Mouse (Mus musculus) hindbrain, postnatal 0 days (tissue): ENCODE data around the gene Slc35f2. TPM values are rescaled to one million over a fixed set of nuclear protein-coding genes. Genes with fewer than 3 reads are reported as not detected.

ENCODE experiments used
- ATAC-seq: fragments of 200-750 bp; cut with Nextera tagmentation; 2 replicates; pipeline ENCODE4 v1.8.0; 2017; ENCODE audit warnings: mild to moderate bottlenecking, moderate TSS enrichment, moderate library complexity
- DNase-seq: peaks from one replicate; pipeline ENCODE4 v3.0.0-alpha.2; 2015; ENCODE audit warnings: low spot score
- H3K27ac ChIP-seq: fragments of 300-500 bp; sonication (generic); 2 replicates; pipeline ENCODE4 v1.5.1; 2014; ENCODE audit warnings: mild to moderate bottlenecking
- H3K27me3 ChIP-seq: fragments of 300-500 bp; sonication (generic); 2 replicates; pipeline ENCODE4 v1.6.1; 2014; ENCODE audit warnings: low read length, mixed read lengths; ENCODE audit not compliant: insufficient read depth
- H3K36me3 ChIP-seq: fragments of 300-500 bp; sonication (generic); 2 replicates; pipeline ENCODE4 v1.6.1; 2014; ENCODE audit warnings: low read length, mixed read lengths; ENCODE audit not compliant: insufficient read depth
- H3K4me1 ChIP-seq: fragments of 300-500 bp; sonication (generic); 2 replicates; pipeline ENCODE4 v1.6.1; 2014; ENCODE audit warnings: antibody characterized with exemption, low read length, mixed read lengths; ENCODE audit not compliant: insufficient read depth
- H3K4me2 ChIP-seq: fragments of 300-500 bp; sonication (generic); 2 replicates; pipeline ENCODE4 v1.6.1; 2014; ENCODE audit warnings: low read depth, mild to moderate bottlenecking, low read length, moderate library complexity, mixed read lengths
- H3K4me3 ChIP-seq: fragments of 300-500 bp; sonication (generic); 2 replicates; pipeline ENCODE4 v1.5.1; 2014; ENCODE audit warnings: low read length
- H3K9ac ChIP-seq: fragments of 300-500 bp; sonication (generic); replicated peaks from 2 replicates; pipeline ENCODE4 v1.6.1; 2014; ENCODE audit warnings: mild to moderate bottlenecking, low read length, moderate library complexity, mixed read lengths
- H3K9me3 ChIP-seq: fragments of 300-500 bp; sonication (generic); 2 replicates; pipeline ENCODE4 v1.6.1; 2016; ENCODE audit warnings: low read length, mixed read lengths
- CTCF ChIP-seq: IDR thresholded peaks from 2 replicates; pipeline ENCODE4 v1.5.1; 2016; ENCODE audit warnings: antibody characterized with exemption, control low read depth, low read depth
- WGBS: fragments of 180-500 bp; shearing (Covaris S2); extraction: QIAGEN DNeasy Blood & Tissue Kit; methylation state at CpG from one replicate; pipeline ENCODE4 v1.1.7; 2014; 5-methylcytosine and 5-hydroxymethylcytosine counted together
- polyA plus RNA-seq: library from polyadenylated mRNA; unstranded; fragments of >200 nt; fragmentation: Nextera tagmentation; extraction: Ambion mirVana; gene quantifications from 2 replicates; pipeline ENCODE4 v1.2.1, GENCODE M21; 2015
- total RNA-seq: library from RNA; depleted of rRNA; stranded (reverse); fragments of >200 nt; gene quantifications from 2 replicates; pipeline ENCODE4 v1.2.3, GENCODE M21; 2014; rRNA removed

Slc35f2 gene
- total and polyA plus RNA-seq, 2 experiments from 2014 or later = 12.1 to 20.6 TPM

- no peak for DNase-seq
- no peak for ATAC-seq
- 66% methylated on average over 8 of the region's 8 CpGs for WGBS
- H3K9me3 ChIP-seq = no peaks in the 10 kb centered on the region
- H3K36me3 ChIP-seq = no peaks in the 10 kb centered on the region
- no peak overlapping the region for H3K4me3 ChIP-seq
- TF ChIP-seq CTCF = no peak
- H3K4me1 ChIP-seq = no peaks in the 10 kb centered on the region
- H3K27me3 ChIP-seq = no peaks in the 10 kb centered on the region
- no peak overlapping the region for H3K4me2 ChIP-seq
- no peak overlapping the region for H3K9ac ChIP-seq
- no peak overlapping the region for H3K27ac ChIP-seq
These were observed 77.2 kb downstream of the Slc35f2 start for GRCm38 (mm10) chr9:53848548-53848947.

GRCm38 (mm10) chr9:53849864-53850263 lies 78.5 kb downstream of the Slc35f2 start, which contains the start of gene Sln:
TSS of gene Sln (plus strand) at chr9:53850164.
- ATAC-seq = no peak
- Histone ChIP-seq H3K36me3 (no peaks in the 10 kb centered on the region), H3K4me2 (no peak within 1 kb of the TSS), H3K27ac (no peak within 1 kb of the TSS), H3K9ac (no peak within 1 kb of the TSS), H3K4me1 (no peaks in the 10 kb centered on the region), H3K27me3 (no peaks in the 10 kb centered on the region), H3K9me3 (no peaks in the 10 kb centered on the region), H3K4me3 (no peak within 1 kb of the TSS)
- TF ChIP-seq CTCF = no peak
- 85% methylated on average over 4 of the region's 4 CpGs for WGBS
- no peak for DNase-seq

- no peak for ATAC-seq
- no peaks in the 10 kb centered on the region for H3K36me3 ChIP-seq
- no peak overlapping the region for H3K4me3 ChIP-seq
- no peaks in the 10 kb centered on the region for H3K27me3 ChIP-seq
- no peak overlapping the region for H3K4me2 ChIP-seq
- TF ChIP-seq CTCF = no peak
- WGBS = 67% methylated on average over 4 of the region's 4 CpGs
- no peak overlapping the region for H3K9ac ChIP-seq
- DNase-seq = no peak
- H3K27ac ChIP-seq = no peak overlapping the region
- H3K9me3 ChIP-seq = no peaks in the 10 kb centered on the region
- no peaks in the 10 kb centered on the region for H3K4me1 ChIP-seq
These were observed 80.8 kb downstream of the Slc35f2 start for GRCm38 (mm10) chr9:53852158-53852557.

DNA sequence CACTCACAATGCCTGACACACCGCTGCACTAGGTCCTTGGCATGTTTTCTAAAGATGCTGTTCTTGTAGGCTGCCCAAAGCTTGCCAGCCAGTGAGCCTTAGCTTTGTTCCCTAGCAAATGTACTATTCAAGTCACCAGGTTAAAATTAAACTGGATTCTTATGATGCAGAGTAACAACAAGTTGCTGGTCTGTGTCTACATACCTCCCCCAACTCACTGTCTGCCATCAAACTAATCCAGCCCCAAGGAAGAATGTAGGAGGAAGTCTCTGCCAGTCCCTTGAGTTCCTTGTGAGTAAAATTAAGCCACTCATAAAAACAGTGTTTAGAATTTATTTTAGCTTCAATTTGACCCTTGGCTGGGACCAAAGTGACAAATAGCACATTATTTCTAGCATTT lies 82.3 kb downstream of the Slc35f2 start:
- no peak for TF ChIP-seq CTCF
- DNase-seq = no peak
- no peak overlapping the region for H3K4me2 ChIP-seq
- no peaks in the 10 kb centered on the region for H3K36me3 ChIP-seq
- ATAC-seq = no peak
- no peak overlapping the region for H3K27ac ChIP-seq
- H3K4me3 ChIP-seq = no peak overlapping the region
- 81% methylated on average over 1 of the region's 1 CpGs for WGBS
- no peak overlapping the region for H3K9ac ChIP-seq
- H3K9me3 ChIP-seq = no peaks in the 10 kb centered on the region
- H3K4me1 ChIP-seq = no peaks in the 10 kb centered on the region
- no peaks in the 10 kb centered on the region for H3K27me3 ChIP-seq

DNA sequence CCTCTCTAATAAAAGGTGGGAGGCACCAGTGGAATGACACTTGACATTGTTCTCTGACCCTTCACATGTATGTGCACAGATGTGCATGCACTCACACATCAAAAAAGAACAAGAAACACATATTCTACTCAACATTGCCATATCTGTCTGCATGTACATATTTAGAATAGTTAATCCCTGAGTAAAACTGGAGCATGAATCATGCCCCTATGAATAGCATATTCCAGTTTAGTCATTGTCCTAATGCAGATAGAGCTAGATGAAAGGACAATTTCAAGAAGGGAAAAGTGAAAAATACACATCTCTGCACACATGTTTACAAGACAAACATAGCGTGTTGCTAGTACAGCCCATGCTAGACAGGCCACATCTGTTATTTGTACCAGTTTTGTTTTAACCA lies 83.2 kb downstream of the Slc35f2 start:
- Histone ChIP-seq H3K27ac (no peak overlapping the region), H3K9ac (no peak overlapping the region), H3K9me3 (no peaks in the 10 kb centered on the region), H3K4me3 (no peak overlapping the region), H3K4me2 (no peak overlapping the region), H3K4me1 (no peaks in the 10 kb centered on the region), H3K27me3 (no peaks in the 10 kb centered on the region), H3K36me3 (no peaks in the 10 kb centered on the region)
- no peak for TF ChIP-seq CTCF
- 90% methylated on average over 1 of the region's 1 CpGs for WGBS
- ATAC-seq (no peak), DNase-seq (no peak)

- no peak overlapping the region for H3K4me3 ChIP-seq
- 73% methylated on average over 5 of the region's 5 CpGs for WGBS
- no peaks in the 10 kb centered on the region for H3K4me1 ChIP-seq
- H3K27ac ChIP-seq = no peak overlapping the region
- no peaks in the 10 kb centered on the region for H3K9me3 ChIP-seq
- H3K9ac ChIP-seq = no peak overlapping the region
- H3K36me3 ChIP-seq = no peaks in the 10 kb centered on the region
- no peak overlapping the region for H3K4me2 ChIP-seq
- DNase-seq (no peak), ATAC-seq (no peak)
- TF ChIP-seq CTCF = no peak
- H3K27me3 ChIP-seq = no peaks in the 10 kb centered on the region
These were observed 86.5 kb downstream of the Slc35f2 start for GRCm38 (mm10) chr9:53857864-53858263.

Other genes with a start within 250 kb of the Slc35f2 start
- 6.4 and 10.8 TPM in 2 replicates for gene Atm, start 234.8 kb upstream of the Slc35f2 start, total RNA-seq
- gene Atm, start 234.8 kb upstream of the Slc35f2 start, polyA plus RNA-seq = 6.4 and 7.3 TPM in 2 replicates
- 10.7 and 24.1 TPM in 2 replicates for gene Npat, start 234.5 kb upstream of the Slc35f2 start, total RNA-seq
- 8.1 and 8.9 TPM in 2 replicates for gene Npat, start 234.5 kb upstream of the Slc35f2 start, polyA plus RNA-seq
- gene Acat1, start 161.2 kb upstream of the Slc35f2 start, total RNA-seq = 110 and 114 TPM in 2 replicates
- gene Acat1, start 161.2 kb upstream of the Slc35f2 start, polyA plus RNA-seq = 195 and 197 TPM in 2 replicates
- 33.5 and 35.5 TPM in 2 replicates for gene Cul5, start 101.5 kb upstream of the Slc35f2 start, total RNA-seq
- 39.5 and 40.2 TPM in 2 replicates for gene Cul5, start 101.5 kb upstream of the Slc35f2 start, polyA plus RNA-seq
- 3.3 and 4.6 TPM in 2 replicates for gene Rab39, start 65.3 kb upstream of the Slc35f2 start, total RNA-seq
- 1.9 and 2.3 TPM in 2 replicates for gene Rab39, start 65.3 kb upstream of the Slc35f2 start, polyA plus RNA-seq
- gene Sln, start 78.6 kb downstream of the Slc35f2 start, total RNA-seq = 0.86 TPM in 1 of 2 replicates, not detected in the other
- gene Sln, start 78.6 kb downstream of the Slc35f2 start, polyA plus RNA-seq = 0.14 TPM in 1 of 2 replicates, not detected in the other
- gene Elmod1, start 203.8 kb downstream of the Slc35f2 start, total RNA-seq = 67.3 and 80.5 TPM in 2 replicates
- gene Elmod1, start 203.8 kb downstream of the Slc35f2 start, polyA plus RNA-seq = 22.0 and 25.0 TPM in 2 replicates